Mouse (Mus musculus) limb, embryonic 14.5 days (tissue): ENCODE measurements around the gene Gm16368. TPM values are rescaled to one million over a fixed set of nuclear protein-coding genes. Genes with fewer than 3 reads are reported as not detected.
"Not testable (repeated sequence)": the region's sequence is repeated elsewhere in the genome, so short reads cannot be mapped to it uniquely, and the experiment has no call there.

Experiments used
- ATAC-seq: fragments of 200-750 bp; cut with Nextera tagmentation; 2 replicates; pipeline ENCODE4 v1.8.0; 2017; ENCODE audit warnings: low read depth, moderate number of reproducible peaks, moderate TSS enrichment; ENCODE audit not compliant: low FRiP score
- DNase-seq: peaks from one replicate; pipeline ENCODE4 v3.0.0-alpha.2; 2015; ENCODE audit warnings: low spot score
- H3K27ac ChIP-seq: fragments of 300-500 bp; sonication (generic); replicated peaks from 2 replicates; pipeline ENCODE4 v1.5.1; 2014; ENCODE audit warnings: low read depth, mild to moderate bottlenecking, low read length, moderate library complexity, mixed read lengths
- H3K27me3 ChIP-seq: fragments of 300-500 bp; sonication (generic); 2 replicates; pipeline ENCODE4 v1.6.1; 2014; ENCODE audit warnings: low read length, mixed read lengths; ENCODE audit not compliant: control insufficient read depth, insufficient read depth
- H3K36me3 ChIP-seq: fragments of 300-500 bp; sonication (generic); 2 replicates; pipeline ENCODE4 v1.6.1; 2014; ENCODE audit warnings: mild to moderate bottlenecking, low read length, moderate library complexity, mixed read lengths; ENCODE audit not compliant: control insufficient read depth, insufficient read depth
- H3K4me1 ChIP-seq: fragments of 300-500 bp; sonication (generic); 2 replicates; pipeline ENCODE4 v1.6.1; 2014; ENCODE audit warnings: antibody characterized with exemption, low read length, mixed read lengths; ENCODE audit not compliant: control insufficient read depth, insufficient read depth
- H3K4me2 ChIP-seq: fragments of 300-500 bp; sonication (generic); replicated peaks from 2 replicates; pipeline ENCODE4 v1.6.1; 2014; ENCODE audit warnings: low read depth, mild to moderate bottlenecking, low read length, moderate library complexity; ENCODE audit not compliant: severe bottlenecking
- H3K4me3 ChIP-seq: fragments of 300-500 bp; sonication (generic); replicated peaks from 2 replicates; pipeline ENCODE4 v1.5.1; 2014; ENCODE audit warnings: low read length
- H3K9ac ChIP-seq: fragments of 300-500 bp; sonication (generic); 2 replicates; pipeline ENCODE4 v1.6.1; 2014; ENCODE audit warnings: mild to moderate bottlenecking, low read depth, low read length, moderate library complexity; ENCODE audit not compliant: severe bottlenecking
- H3K9me3 ChIP-seq: fragments of 300-500 bp; sonication (generic); 2 replicates; pipeline ENCODE4 v1.6.1; 2016; ENCODE audit warnings: low read length; ENCODE audit not compliant: control insufficient read depth
- WGBS: fragments of 180-500 bp; shearing (Covaris S2); extraction: QIAGEN DNeasy Blood & Tissue Kit; methylation state at CpG from one replicate; pipeline ENCODE4 v1.1.7; 2014; 5-methylcytosine and 5-hydroxymethylcytosine counted together
- polyA plus RNA-seq, 2 experiments: library from polyadenylated mRNA; depleted of rRNA in 1 of 2; stranded (reverse) in 1 of 2; unstranded in 1 of 2; fragments of >200 nt; fragmentation: Nextera tagmentation in 1 of 2; extraction: Ambion mirVana in 1 of 2; gene quantifications; 2 replicates each; pipeline versions ENCODE4 v1.2.1 to v1.2.3; 2012 to 2014

The Gm16368 gene
- polyA plus RNA-seq (2012; rRNA removed) (not detected in 2 replicates), polyA plus RNA-seq (2014; fragmentation: Nextera tagmentation; extraction: Ambion mirVana) (not detected in 2 replicates)

GRCm38 (mm10) chr12:88083397-88083796, at the start of gene Gm16368:
TSS of gene Gm16368 (plus strand) at chr12:88083697.
- H3K9ac ChIP-seq, H3K36me3 ChIP-seq, H3K4me3 ChIP-seq, H3K27me3 ChIP-seq, H3K4me2 ChIP-seq, DNase-seq, ATAC-seq, H3K4me1 ChIP-seq, H3K27ac ChIP-seq, H3K9me3 ChIP-seq: not testable (repeated sequence)
- WGBS = 63% methylated on average over 1 of the region's 1 CpGs

GRCm38 (mm10) chr12:88039062-88039461, 44.4 kb upstream of the Gm16368 start:
- DNase-seq, ATAC-seq, H3K9ac ChIP-seq, H3K27me3 ChIP-seq, H3K4me2 ChIP-seq, H3K27ac ChIP-seq, H3K4me3 ChIP-seq, H3K36me3 ChIP-seq, H3K9me3 ChIP-seq, H3K4me1 ChIP-seq: not testable (repeated sequence)

GRCm38 (mm10) chr12:88039703-88040102, 43.8 kb upstream of the Gm16368 start:
- not testable (repeated sequence) for H3K27ac ChIP-seq, H3K27me3 ChIP-seq, H3K9me3 ChIP-seq, DNase-seq, H3K4me1 ChIP-seq, H3K36me3 ChIP-seq, ATAC-seq, H3K9ac ChIP-seq, H3K4me3 ChIP-seq, H3K4me2 ChIP-seq
- 90% methylated on average over 1 of the region's 1 CpGs for WGBS

GRCm38 (mm10) chr12:88045226-88045625, 38.3 kb upstream of the Gm16368 start:
- H3K36me3 ChIP-seq, H3K4me2 ChIP-seq, H3K9me3 ChIP-seq, H3K4me1 ChIP-seq, H3K27ac ChIP-seq, H3K4me3 ChIP-seq, H3K27me3 ChIP-seq, DNase-seq, ATAC-seq, H3K9ac ChIP-seq: not testable (repeated sequence)
- WGBS = 71% methylated on average over 1 of the region's 1 CpGs

Other genes with a start within 250 kb of the Gm16368 start
- not detected in 2 replicates for gene Gm2001, start 241.4 kb upstream of the Gm16368 start, polyA plus RNA-seq (2012; rRNA removed)
- gene Gm2001, start 241.4 kb upstream of the Gm16368 start, polyA plus RNA-seq (2014; fragmentation: Nextera tagmentation; extraction: Ambion mirVana) = not detected in 2 replicates
- gene Gm2016, start 209.6 kb upstream of the Gm16368 start, polyA plus RNA-seq (2012; rRNA removed) = not detected in 2 replicates
- gene Gm2016, start 209.6 kb upstream of the Gm16368 start, polyA plus RNA-seq (2014; fragmentation: Nextera tagmentation; extraction: Ambion mirVana) = not detected in 2 replicates
- gene Gm2022, start 188.3 kb upstream of the Gm16368 start, polyA plus RNA-seq (2012; rRNA removed) = not detected in 2 replicates
- gene Gm2022, start 188.3 kb upstream of the Gm16368 start, polyA plus RNA-seq (2014; fragmentation: Nextera tagmentation; extraction: Ambion mirVana) = not detected in 2 replicates
- not detected in 2 replicates for gene Gm2035, start 163.8 kb upstream of the Gm16368 start, polyA plus RNA-seq (2012; rRNA removed)
- gene Gm2035, start 163.8 kb upstream of the Gm16368 start, polyA plus RNA-seq (2014; fragmentation: Nextera tagmentation; extraction: Ambion mirVana) = not detected in 2 replicates
- gene Gm2042, start 129.6 kb upstream of the Gm16368 start, polyA plus RNA-seq (2012; rRNA removed) = not detected in 2 replicates
- not detected in 2 replicates for gene Gm2042, start 129.6 kb upstream of the Gm16368 start, polyA plus RNA-seq (2014; fragmentation: Nextera tagmentation; extraction: Ambion mirVana)
- not detected in 2 replicates for gene Gm2075, start 71.8 kb upstream of the Gm16368 start, polyA plus RNA-seq (2012; rRNA removed)
- gene Gm2075, start 71.8 kb upstream of the Gm16368 start, polyA plus RNA-seq (2014; fragmentation: Nextera tagmentation; extraction: Ambion mirVana) = not detected in 2 replicates
- gene Gm6803, start 64.9 kb upstream of the Gm16368 start, polyA plus RNA-seq (2012; rRNA removed) = not detected in 2 replicates
- gene Gm6803, start 64.9 kb upstream of the Gm16368 start, polyA plus RNA-seq (2014; fragmentation: Nextera tagmentation; extraction: Ambion mirVana) = not detected in 2 replicates
- not detected in 2 replicates for gene Gm2056, start 56.7 kb upstream of the Gm16368 start, polyA plus RNA-seq (2012; rRNA removed)
- not detected in 2 replicates for gene Gm2056, start 56.7 kb upstream of the Gm16368 start, polyA plus RNA-seq (2014; fragmentation: Nextera tagmentation; extraction: Ambion mirVana)
- not detected in 2 replicates for gene Gm10436, start 98.4 kb downstream of the Gm16368 start, polyA plus RNA-seq (2012; rRNA removed)
- gene Gm10436, start 98.4 kb downstream of the Gm16368 start, polyA plus RNA-seq (2014; fragmentation: Nextera tagmentation; extraction: Ambion mirVana) = not detected in 2 replicates
- not detected in 2 replicates for gene Gm8332, start 166.4 kb downstream of the Gm16368 start, polyA plus RNA-seq (2012; rRNA removed)
- not detected in 2 replicates for gene Gm8332, start 166.4 kb downstream of the Gm16368 start, polyA plus RNA-seq (2014; fragmentation: Nextera tagmentation; extraction: Ambion mirVana)
- not detected in 2 replicates for gene Gm5662, start 190.8 kb downstream of the Gm16368 start, polyA plus RNA-seq (2012; rRNA removed)
- not detected in 2 replicates for gene Gm5662, start 190.8 kb downstream of the Gm16368 start, polyA plus RNA-seq (2014; fragmentation: Nextera tagmentation; extraction: Ambion mirVana)
- not detected in 2 replicates for gene Gm5039, start 240.3 kb downstream of the Gm16368 start, polyA plus RNA-seq (2012; rRNA removed)
- not detected in 2 replicates for gene Gm5039, start 240.3 kb downstream of the Gm16368 start, polyA plus RNA-seq (2014; fragmentation: Nextera tagmentation; extraction: Ambion mirVana)